Mouse (Mus musculus) hindbrain, embryonic 12.5 days (tissue): ENCODE data around the gene Ces4a. TPM values are rescaled to one million over a fixed set of nuclear protein-coding genes. Genes with fewer than 3 reads are reported as not detected.
"Not testable (repeated sequence)": the region's sequence is repeated elsewhere in the genome, so short reads cannot be mapped to it uniquely, and the experiment has no call there.

Experiments used
- ATAC-seq: fragments of 200-750 bp; cut with Nextera tagmentation; 2 replicates; pipeline ENCODE4 v1.8.0; 2017; ENCODE audit warnings: moderate TSS enrichment; ENCODE audit not compliant: low FRiP score
- H3K27ac ChIP-seq: fragments of 300-500 bp; sonication (generic); 2 replicates; pipeline ENCODE4 v1.5.1; 2016; ENCODE audit warnings: mild to moderate bottlenecking
- H3K27me3 ChIP-seq: fragments of 300-500 bp; sonication (generic); 2 replicates; pipeline ENCODE4 v1.6.1; 2016; ENCODE audit warnings: mild to moderate bottlenecking
- H3K36me3 ChIP-seq: fragments of 300-500 bp; sonication (generic); 2 replicates; pipeline ENCODE4 v1.6.1; 2016; ENCODE audit warnings: mild to moderate bottlenecking
- H3K4me1 ChIP-seq: fragments of 300-500 bp; sonication (generic); 2 replicates; pipeline ENCODE4 v1.6.1; 2016
- H3K4me2 ChIP-seq: fragments of 300-500 bp; sonication (generic); replicated peaks from 2 replicates; pipeline ENCODE4 v1.6.1; 2016; ENCODE audit warnings: mild to moderate bottlenecking
- H3K4me3 ChIP-seq: fragments of 300-500 bp; sonication (generic); 2 replicates; pipeline ENCODE4 v1.5.1; 2016; ENCODE audit warnings: mild to moderate bottlenecking
- H3K9ac ChIP-seq: fragments of 300-500 bp; sonication (generic); 2 replicates; pipeline ENCODE4 v1.6.1; 2016; ENCODE audit warnings: mild to moderate bottlenecking, moderate library complexity
- H3K9me3 ChIP-seq: fragments of 300-500 bp; sonication (generic); replicated peaks from 2 replicates; pipeline ENCODE4 v1.6.1; 2016; ENCODE audit warnings: mild to moderate bottlenecking
- WGBS: fragments of 180-500 bp; shearing (Covaris S2); methylation state at CpG from one replicate; pipeline ENCODE4 v1.1.7; 2016; 5-methylcytosine and 5-hydroxymethylcytosine counted together
- polyA plus RNA-seq: library from polyadenylated mRNA; unstranded; fragments of >200 nt; fragmentation: Nextera tagmentation; extraction: Ambion mirVana; gene quantifications from 2 replicates; pipeline ENCODE4 v1.2.1, GENCODE M21; 2016

Gene Ces4a
- polyA plus RNA-seq, 1 experiment from 2014 or later, result not detected

- peak within 1 kb of the TSS; percentile 92 for H3K4me3 ChIP-seq
- H3K9ac ChIP-seq, result peak within 1 kb of the TSS; percentile 94
- H3K27ac ChIP-seq, result peak within 1 kb of the TSS; percentile 95
- peak; percentile 94 for ATAC-seq
- no peaks in the 10 kb centered on the region for H3K9me3 ChIP-seq
- peak within 1 kb of the TSS; percentile 69 for H3K4me2 ChIP-seq
- no peaks in the 10 kb centered on the region for H3K27me3 ChIP-seq
- H3K36me3 ChIP-seq, result no peaks in the 10 kb centered on the region
- peaks cover 9% of the 10 kb centered on the region for H3K4me1 ChIP-seq
- WGBS, result under 1% methylated on average over 72 of the region's 86 CpGs
These were observed 38.9 kb downstream of the Ces4a start, which contains the start of gene Cbfb for GRCm38 (mm10) chr8:105170381-105171115. Gene Cbfb, plus strand, starts transcription at chr8:105170674.

- H3K27me3 ChIP-seq, result no peaks in the 10 kb centered on the region
- WGBS, result under 1% methylated on average over 86 of the region's 92 CpGs
- ATAC-seq, result peak; percentile 55
These were observed 39.8 kb downstream of the Ces4a start for GRCm38 (mm10) chr8:105171116-105172002.

GRCm38 (mm10) chr8:105172003-105172362 is 40.4 kb downstream of the Ces4a start:
- 42% methylated on average over 6 of the region's 6 CpGs for whole genome bisulfite sequencing
- H3K27ac ChIP-seq, result peak overlapping the region; percentile 95; the same call in 1 of the 2 replicates
- peaks cover 9% of the 10 kb centered on the region for H3K4me1 ChIP-seq
- peak overlapping the region; percentile 69 for H3K4me2 ChIP-seq
- no peak for ATAC-seq
- peak overlapping the region; percentile 92 for H3K4me3 ChIP-seq
- H3K36me3 ChIP-seq, result no peaks in the 10 kb centered on the region
- H3K27me3 ChIP-seq, result no peaks in the 10 kb centered on the region
- no peaks in the 10 kb centered on the region for H3K9me3 ChIP-seq
- peak overlapping the region; percentile 94 for H3K9ac ChIP-seq

More at GRCm38 (mm10) chr8:105171116-105172002, 39.8 kb downstream of the Ces4a start:
- Histone ChIP-seq H3K27ac (peak overlapping the region; percentile 95), H3K36me3 (no peaks in the 10 kb centered on the region), H3K4me3 (peak overlapping the region; percentile 92), H3K4me1 (peaks cover 9% of the 10 kb centered on the region), H3K9ac (peak overlapping the region; percentile 94), H3K4me2 (peak overlapping the region; percentile 69), H3K9me3 (no peaks in the 10 kb centered on the region)

- H3K4me3 ChIP-seq, H3K27me3 ChIP-seq, H3K9me3 ChIP-seq, ATAC-seq, H3K27ac ChIP-seq, H3K4me1 ChIP-seq, H3K9ac ChIP-seq, H3K4me2 ChIP-seq, H3K36me3 ChIP-seq: not testable (repeated sequence)
- WGBS, result 96% methylated on average over 3 of the region's 3 CpGs
These were observed 43.7 kb downstream of the Ces4a start for GRCm38 (mm10) chr8:105175287-105175686.

- Histone ChIP-seq H3K27ac (no peak overlapping the region), H3K4me3 (no peak overlapping the region), H3K36me3 (0 out of 2 replicates have a peak, but pooled peaks cover 7% of the 10 kb centered on the region), H3K4me1 (no peaks in the 10 kb centered on the region), H3K9me3 (no peaks in the 10 kb centered on the region), H3K27me3 (no peaks in the 10 kb centered on the region), H3K4me2 (no peak overlapping the region), H3K9ac (no peak overlapping the region)
- 84% methylated on average over 6 of the region's 6 CpGs for WGBS
- ATAC-seq, result no peak
These were observed 46.7 kb downstream of the Ces4a start for GRCm38 (mm10) chr8:105178211-105178800.

GRCm38 (mm10) chr8:105182201-105182600 is 50.6 kb downstream of the Ces4a start:
- H3K36me3 ChIP-seq, result 0 out of 2 replicates have a peak, but pooled peaks cover 7% of the 10 kb centered on the region
- ATAC-seq, result no peak

GRCm38 (mm10) chr8:105186467-105187005 is 54.9 kb downstream of the Ces4a start:
- H3K9ac ChIP-seq, result no peak overlapping the region
- 0 out of 2 replicates have a peak, but pooled peaks cover under 1% of the 10 kb centered on the region for H3K36me3 ChIP-seq
- ATAC-seq, result no peak
- H3K4me2 ChIP-seq, result no peak overlapping the region
- no peak overlapping the region for H3K27ac ChIP-seq
- 56% methylated on average over 1 of the region's 1 CpGs for WGBS
- H3K4me1 ChIP-seq, result no peaks in the 10 kb centered on the region; the same call in none of the 2 replicates
- no peak overlapping the region for H3K4me3 ChIP-seq
- H3K9me3 ChIP-seq, result no peaks in the 10 kb centered on the region
- no peaks in the 10 kb centered on the region for H3K27me3 ChIP-seq

More at GRCm38 (mm10) chr8:105182201-105182600, 50.6 kb downstream of the Ces4a start:
- Histone ChIP-seq H3K9me3 (no peaks in the 10 kb centered on the region), H3K27ac (no peak overlapping the region), H3K4me2 (no peak overlapping the region), H3K9ac (no peak overlapping the region), H3K27me3 (no peaks in the 10 kb centered on the region), H3K4me1 (no peaks in the 10 kb centered on the region; the same call in none of the 2 replicates), H3K4me3 (no peak overlapping the region)
- 82% methylated on average over 1 of the region's 1 CpGs for WGBS

GRCm38 (mm10) chr8:105192182-105192581 is 60.6 kb downstream of the Ces4a start:
- Histone ChIP-seq H3K4me3 (no peak overlapping the region), H3K9me3 (no peaks in the 10 kb centered on the region), H3K4me1 (no peaks in the 10 kb centered on the region), H3K9ac (no peak overlapping the region), H3K27ac (no peak overlapping the region), H3K27me3 (no peaks in the 10 kb centered on the region), H3K36me3 (peaks cover 23% of the 10 kb centered on the region), H3K4me2 (no peak overlapping the region)
- ATAC-seq, result no peak
- 98% methylated on average over 5 of the region's 5 CpGs for WGBS

Other genes with a start within 250 kb of the Ces4a start
- not detected in 2 replicates for gene Ces2e, start 205.5 kb upstream of the Ces4a start, polyA plus RNA-seq
- gene Ces2f, start 184.4 kb upstream of the Ces4a start, polyA plus RNA-seq, result not detected in 2 replicates
- gene Ces2g, start 170.1 kb upstream of the Ces4a start, polyA plus RNA-seq, result not detected in 2 replicates
- not detected in 2 replicates for gene Ces2h, start 130.9 kb upstream of the Ces4a start, polyA plus RNA-seq
- gene Ces3a, start 83.2 kb upstream of the Ces4a start, polyA plus RNA-seq, result not detected in 2 replicates
- not detected in 2 replicates for gene Ces3b, start 48.0 kb upstream of the Ces4a start, polyA plus RNA-seq
- gene Cbfb, start 38.9 kb downstream of the Ces4a start, polyA plus RNA-seq, result 66.2 and 72.5 TPM in 2 replicates
- gene D230025D16Rik, start 93.3 kb downstream of the Ces4a start, polyA plus RNA-seq, result 28.5 and 28.9 TPM in 2 replicates
- 7.5 and 9.5 TPM in 2 replicates for gene B3gnt9, start 123.4 kb downstream of the Ces4a start, polyA plus RNA-seq
- gene Tradd, start 132.8 kb downstream of the Ces4a start, polyA plus RNA-seq, result 17.2 and 17.5 TPM in 2 replicates
- 0.97 and 1.4 TPM in 2 replicates for gene Fbxl8, start 132.8 kb downstream of the Ces4a start, polyA plus RNA-seq
- 0.23 TPM in 1 of 2 replicates, not detected in the other for gene Hsf4, start 138.0 kb downstream of the Ces4a start, polyA plus RNA-seq
- gene Nol3, start 144.3 kb downstream of the Ces4a start, polyA plus RNA-seq, result 2.7 and 4.0 TPM in 2 replicates
- gene 4931428F04Rik, start 158.1 kb downstream of the Ces4a start, polyA plus RNA-seq, result 63.2 and 74.0 TPM in 2 replicates
- gene Exoc3l, start 164.3 kb downstream of the Ces4a start, polyA plus RNA-seq, result 12.7 and 15.7 TPM in 2 replicates
- gene E2f4, start 165.9 kb downstream of the Ces4a start, polyA plus RNA-seq, result 68.8 and 69.9 TPM in 2 replicates
- 2.7 and 3.2 TPM in 2 replicates for gene Elmo3, start 173.8 kb downstream of the Ces4a start, polyA plus RNA-seq
- 1.3 TPM in 2 replicates for gene Lrrc29, start 194.5 kb downstream of the Ces4a start, polyA plus RNA-seq
- 97.6 and 100 TPM in 2 replicates for gene Tmem208, start 194.6 kb downstream of the Ces4a start, polyA plus RNA-seq
- gene Fhod1, start 216.2 kb downstream of the Ces4a start, polyA plus RNA-seq, result 1.4 and 2.0 TPM in 2 replicates
- gene Slc9a5, start 217.0 kb downstream of the Ces4a start, polyA plus RNA-seq, result 7.2 and 7.7 TPM in 2 replicates
- gene Plekhg4, start 241.5 kb downstream of the Ces4a start, polyA plus RNA-seq, result 0.59 and 0.93 TPM in 2 replicates